Mouse (Mus musculus) ZHBTc4 (cell line): ENCODE data around the gene Hist2h2aa1.
"Not testable (repeated sequence)": the region's sequence is repeated elsewhere in the genome, so short reads cannot be mapped to it uniquely, and the experiment has no call there.

Experiments used
- DNase-seq: peaks from one replicate; pipeline ENCODE4 v3.0.0-alpha.2; 2011; ENCODE audit warnings: low read depth, low spot score

Hist2h2aa1 gene

DNA sequence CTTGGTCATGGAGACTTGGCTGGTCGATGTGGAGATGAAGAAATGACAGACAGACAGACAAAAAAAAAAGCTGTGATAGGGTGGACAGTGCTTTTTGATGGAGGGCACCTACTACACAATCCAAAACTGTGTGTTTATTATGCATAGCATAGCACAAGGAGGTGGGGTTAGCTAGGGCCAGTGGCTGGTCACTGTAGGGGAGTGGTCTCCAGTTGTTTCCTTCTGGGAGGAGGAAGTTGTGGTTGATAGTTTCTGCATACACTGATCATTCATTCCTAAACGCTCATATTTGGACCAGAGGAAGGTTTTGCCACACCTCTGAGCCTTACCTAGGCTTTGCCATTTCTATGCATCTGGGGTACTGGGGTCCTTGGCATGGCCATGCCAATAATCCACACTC lies 14.9 kb upstream of the Hist2h2aa1 start:
- no peak for DNase-seq

DNA sequence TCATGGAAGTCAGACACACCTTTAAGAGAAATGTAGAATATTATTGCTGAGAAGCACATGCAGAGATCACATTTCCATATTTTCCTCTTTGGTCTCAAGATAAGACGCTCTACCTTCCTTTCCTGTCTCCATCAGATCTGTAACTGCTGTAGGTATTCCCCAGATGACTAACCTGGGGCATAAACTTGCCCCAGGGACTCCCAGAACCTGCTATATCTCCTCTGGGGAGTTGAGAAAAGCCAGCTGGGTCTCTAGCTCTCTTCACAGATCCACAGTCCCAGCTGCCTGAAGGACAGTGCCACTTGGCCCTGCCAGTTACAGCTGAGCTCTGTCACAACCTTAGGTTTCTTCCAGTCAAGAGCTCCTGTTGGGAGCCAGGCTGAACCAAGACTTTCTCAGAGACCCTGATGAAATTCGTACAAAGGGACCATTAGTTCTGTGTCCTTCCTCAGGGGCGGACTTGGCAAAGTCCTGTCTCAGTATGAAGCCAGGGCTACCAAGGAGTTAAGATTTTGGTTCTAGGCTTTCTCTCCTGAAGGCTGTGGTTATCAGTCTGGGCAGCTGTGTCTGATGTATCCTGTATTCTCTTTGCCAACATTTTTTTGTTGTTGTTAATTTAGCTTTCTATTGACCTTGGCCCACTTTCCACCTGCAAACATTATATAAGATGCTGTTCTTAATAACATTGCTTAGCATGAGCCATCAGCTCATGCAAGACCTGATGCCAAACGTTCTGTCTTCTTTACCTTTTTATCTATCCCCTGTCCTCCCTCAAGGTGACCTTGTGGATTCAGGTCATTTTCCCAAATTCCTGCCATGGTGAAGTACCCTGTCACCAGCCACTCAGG lies 14.2 kb upstream of the Hist2h2aa1 start:
- no peak for DNase-seq

DNA sequence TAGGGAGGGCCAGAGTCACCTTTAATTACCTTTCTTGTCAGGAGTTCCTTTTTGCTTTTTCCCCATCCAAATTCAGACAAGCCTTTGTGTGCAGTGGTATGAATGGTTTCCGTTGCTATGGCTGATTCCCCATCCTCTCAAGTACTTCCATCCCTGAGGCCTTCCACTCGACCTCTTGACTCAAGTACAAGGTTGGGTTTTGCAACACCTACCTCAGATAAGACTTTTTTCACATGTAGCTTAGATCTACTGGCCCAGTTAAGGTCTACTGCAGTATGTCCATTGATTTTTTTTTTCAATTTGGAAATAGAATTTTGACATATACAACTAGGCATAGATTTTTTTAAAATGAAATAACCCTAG lies 13.6 kb upstream of the Hist2h2aa1 start:
- no peak for DNase-seq

DNA sequence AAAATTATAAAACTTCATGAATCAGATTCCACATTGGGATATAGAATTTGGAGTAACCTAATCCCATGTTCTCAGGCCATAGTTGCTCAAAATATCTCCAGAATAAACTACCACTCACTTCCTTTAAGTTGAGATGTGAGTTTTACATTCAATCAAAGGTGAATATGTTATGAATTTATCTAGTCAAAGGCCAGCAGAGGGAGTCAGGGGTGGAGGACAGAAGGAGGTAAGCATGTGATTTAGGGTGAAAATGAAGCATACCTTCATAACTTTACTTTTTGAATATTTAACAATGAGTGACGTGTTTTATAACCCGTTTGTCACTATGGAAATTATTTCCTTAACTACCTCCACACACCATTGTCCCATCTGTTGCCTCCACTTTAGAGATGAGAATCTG lies 10.4 kb upstream of the Hist2h2aa1 start:
- no peak for DNase-seq

DNA sequence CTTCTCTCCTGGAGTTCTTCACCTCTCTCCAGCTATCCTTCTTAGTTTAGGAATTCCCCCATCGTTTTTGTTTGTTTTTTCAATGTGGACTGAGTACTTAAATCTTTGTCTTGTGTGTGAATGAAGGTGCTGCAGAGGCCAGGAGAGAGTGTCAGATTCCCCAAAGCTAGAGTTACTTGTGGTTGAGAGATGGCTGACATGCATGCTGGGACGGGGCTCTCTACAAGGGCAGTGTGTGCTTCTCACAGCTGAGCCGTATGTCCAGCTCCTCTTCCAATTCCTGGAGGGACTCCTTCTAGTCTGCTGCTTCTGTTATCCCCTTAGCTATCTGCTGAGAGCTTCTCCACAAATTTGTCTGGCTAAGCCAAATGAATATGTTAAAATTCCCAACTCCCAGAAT lies 9.5 kb upstream of the Hist2h2aa1 start:
- no peak for DNase-seq

DNA sequence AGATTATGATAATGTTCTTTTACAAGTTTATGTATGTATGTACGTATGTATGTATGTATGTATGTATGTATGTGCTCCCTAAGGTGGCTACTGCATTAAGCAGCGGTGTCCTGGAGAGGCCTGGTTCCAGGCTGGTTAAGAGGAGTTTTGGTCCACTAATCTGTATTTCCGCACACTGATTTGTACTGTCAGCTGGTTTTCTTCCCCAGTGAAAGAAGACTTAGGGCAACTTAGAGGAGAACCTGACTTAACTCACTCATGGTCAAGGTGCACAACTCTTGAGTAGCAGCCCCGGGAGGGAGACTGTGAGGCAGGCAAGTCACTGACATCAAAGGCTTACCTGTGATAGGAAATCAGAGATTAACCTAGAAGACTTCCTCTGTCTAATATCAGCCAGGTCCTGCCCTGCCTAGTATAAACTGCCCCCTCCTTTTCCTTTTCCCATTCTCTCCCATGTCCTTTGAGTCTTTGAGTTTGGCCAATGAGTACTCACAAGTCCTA lies 8.4 kb upstream of the Hist2h2aa1 start:
- DNase-seq, result peak; percentile 39

DNA sequence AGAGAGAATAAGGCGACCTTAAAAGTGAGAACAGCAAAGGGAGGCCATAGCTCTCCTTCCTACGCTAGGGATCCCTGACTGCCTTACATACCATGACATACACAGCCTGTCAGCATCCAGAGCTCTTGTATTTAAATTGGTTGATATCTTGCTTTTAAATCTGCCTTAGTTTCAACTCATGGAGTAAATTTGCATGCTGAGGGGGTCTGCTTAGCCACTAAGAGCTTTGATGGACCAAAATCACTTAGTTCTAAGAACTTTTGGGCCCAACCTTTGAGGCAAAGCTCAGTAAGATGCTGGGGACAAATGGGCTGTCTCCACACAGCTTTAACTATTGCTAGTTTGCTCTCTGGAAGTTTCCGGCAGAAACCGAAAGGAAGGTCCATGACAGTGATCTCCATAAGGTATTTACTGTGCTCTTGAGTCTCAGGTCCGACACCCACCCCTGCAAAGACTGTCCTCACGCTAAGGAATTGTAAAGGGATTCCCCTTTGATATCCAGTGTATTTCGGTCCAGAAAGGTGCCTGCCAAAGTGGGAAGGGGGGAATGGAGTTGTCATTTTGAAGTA lies 7.9 kb upstream of the Hist2h2aa1 start:
- DNase-seq, result peak; percentile 57

DNA sequence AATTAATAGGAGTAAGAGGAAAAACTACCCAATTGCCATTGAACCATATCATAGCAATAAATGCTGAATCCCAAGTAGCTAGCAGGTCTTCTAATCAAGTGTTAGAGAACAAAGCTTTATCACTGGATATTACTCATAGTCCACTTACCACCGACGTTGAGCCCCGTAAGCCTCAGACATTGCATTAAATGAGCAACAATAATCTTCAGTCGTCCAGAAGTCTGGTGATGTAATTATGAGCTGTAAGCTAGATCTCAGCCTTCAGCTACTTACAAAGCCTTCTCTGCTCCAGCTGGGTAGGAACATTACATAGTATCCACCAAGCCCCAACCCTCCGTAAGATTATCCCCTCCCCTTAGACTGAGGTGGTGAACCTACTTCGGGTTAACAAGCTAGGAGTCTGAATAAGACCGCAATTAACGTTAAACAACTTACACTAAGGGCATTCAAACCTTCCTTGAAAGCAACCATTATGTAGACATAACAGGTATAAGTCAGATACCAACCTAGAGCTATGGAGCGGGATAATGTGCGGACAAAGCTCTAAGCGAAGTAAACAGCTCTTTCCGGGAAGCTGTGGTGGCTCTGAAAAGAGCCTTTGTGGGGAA lies 7.3 kb upstream of the Hist2h2aa1 start:
- peak; percentile 62 for DNase-seq

DNA sequence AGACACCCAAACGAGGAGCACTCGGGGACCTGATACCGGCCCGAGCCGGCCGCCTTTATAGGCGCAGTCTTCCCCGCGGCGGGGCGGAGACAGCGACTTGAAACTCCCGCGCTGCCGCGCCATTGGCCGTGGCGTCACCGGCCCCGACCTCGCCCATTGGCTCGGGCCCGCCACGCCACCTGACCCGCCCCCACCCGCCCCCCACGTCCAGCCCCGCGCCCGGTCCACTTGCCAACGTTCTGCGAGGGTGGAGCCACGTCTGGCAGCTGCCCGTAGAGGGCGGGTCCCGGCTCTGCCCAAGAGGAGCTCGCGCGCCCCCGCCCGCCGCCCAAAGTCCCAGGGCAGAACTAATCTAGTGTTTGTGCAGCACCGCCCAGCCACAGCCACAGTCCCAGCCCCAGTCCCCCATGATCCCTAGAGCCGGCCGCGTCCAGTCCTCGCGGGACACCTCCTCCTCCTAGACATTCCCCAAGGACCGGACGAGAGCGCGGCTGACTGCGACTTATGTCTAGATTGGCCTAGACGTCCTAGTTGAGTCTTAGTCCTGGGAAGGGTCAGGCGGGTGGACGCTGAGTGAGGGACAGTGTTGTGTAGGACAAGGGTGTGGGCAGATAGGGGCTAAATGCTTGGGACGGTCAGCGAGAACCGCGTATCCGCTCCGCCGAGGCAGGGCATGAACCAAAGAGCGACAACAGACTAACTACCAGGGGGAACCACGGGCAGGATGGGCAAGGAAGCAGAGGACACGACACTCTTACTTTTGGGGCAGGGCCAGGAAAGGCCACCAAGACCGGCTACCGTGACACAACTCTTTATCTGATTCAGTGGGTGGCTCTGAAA lies 6.1 kb upstream of the Hist2h2aa1 start, which contains the start of gene Hist2h3c2:
Gene Hist2h3c2 (minus strand): TSS at position 174 of the 840 bp plus-strand sequence.
- not testable (repeated sequence) for DNase-seq

DNA sequence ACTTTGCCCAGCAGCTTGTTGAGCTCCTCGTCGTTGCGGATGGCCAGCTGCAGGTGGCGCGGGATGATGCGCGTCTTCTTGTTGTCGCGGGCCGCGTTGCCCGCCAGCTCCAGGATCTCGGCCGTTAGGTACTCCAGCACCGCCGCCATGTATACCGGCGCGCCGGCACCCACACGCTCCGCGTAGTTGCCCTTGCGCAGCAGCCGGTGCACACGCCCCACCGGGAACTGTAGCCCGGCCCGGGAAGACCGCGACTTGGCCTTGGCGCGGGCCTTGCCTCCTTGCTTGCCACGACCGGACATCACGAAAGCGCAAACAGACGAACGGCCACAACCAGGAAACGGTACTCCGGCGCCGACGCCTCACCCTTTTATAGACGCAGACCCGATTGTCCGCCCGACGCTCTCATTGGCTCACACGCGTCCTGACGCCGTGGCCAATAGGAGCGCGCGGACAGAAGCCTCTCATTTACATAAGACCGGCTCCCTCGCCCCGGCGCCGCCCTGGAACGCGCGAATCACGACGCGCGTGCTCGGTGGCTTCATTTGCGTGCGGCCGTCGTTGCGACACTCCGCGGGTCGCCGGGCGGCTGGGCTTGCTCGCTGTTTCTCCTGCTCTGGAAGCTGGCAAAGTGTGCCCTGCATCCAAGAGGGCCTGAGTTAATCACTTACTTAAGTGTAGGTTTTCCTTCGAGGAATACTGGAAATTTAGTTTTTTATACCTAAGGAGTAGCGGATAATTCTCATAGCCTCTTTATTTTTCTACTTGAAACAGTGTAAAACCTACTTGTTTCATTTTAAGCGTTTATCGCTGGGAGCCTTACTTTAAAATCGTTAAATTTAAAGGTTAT lies 5.1 kb upstream of the Hist2h2aa1 start, which contains the start of gene Hist2h2aa2:
Gene Hist2h2aa2 (minus strand): TSS at position 328 of the 850 bp plus-strand sequence.
- DNase-seq, result peak; percentile 60

DNA sequence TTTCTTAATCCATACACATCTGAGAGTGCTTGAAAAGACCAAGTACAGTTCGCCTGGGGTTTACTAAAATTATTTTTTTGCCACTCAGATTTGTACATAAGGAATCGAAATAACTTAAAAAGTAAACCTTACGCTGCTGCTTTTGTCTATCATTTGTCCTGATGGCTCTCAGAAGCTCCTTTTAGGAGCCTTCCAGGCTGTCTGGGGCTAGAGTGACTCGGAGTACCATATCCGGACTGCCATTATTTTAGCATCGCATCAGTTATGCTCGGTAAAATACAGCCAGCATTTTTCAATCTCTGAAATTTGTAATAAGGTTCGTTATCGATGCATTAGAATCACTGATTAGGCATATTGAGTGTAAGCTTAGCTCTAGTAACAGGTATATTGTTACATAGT lies 4.5 kb upstream of the Hist2h2aa1 start:
- DNase-seq, result no peak

DNA sequence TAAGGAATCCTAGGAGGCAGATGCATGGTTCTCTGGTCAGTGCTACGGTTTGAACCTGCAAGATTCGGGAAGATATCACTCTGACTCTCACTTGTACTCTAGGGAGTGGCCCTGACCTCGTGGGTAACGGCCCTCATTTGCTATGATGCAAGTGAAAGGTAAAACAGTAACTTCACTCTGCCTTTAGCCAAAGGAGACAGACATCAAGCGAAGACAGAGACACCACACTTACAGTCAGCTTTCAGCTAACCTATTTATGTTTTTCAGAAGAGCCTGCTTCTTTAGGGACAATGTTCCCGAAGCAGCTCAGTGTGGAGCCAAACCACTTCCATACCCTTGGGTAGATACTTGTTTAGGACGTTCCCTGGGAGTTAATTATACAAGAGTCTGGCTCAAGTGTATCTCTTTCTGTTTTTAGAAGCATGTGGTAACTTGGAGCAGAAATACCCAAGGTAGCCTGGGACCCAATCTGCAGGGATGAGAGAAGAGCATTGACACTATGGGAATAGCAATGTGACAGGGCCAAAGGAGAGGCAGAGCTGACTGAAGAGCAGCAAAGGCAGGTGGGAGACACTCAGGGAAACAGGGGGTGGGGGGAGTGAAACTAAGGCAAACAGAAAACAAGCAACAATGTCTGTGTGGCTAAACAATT lies 1.2 kb upstream of the Hist2h2aa1 start:
- DNase-seq, result no peak

DNA sequence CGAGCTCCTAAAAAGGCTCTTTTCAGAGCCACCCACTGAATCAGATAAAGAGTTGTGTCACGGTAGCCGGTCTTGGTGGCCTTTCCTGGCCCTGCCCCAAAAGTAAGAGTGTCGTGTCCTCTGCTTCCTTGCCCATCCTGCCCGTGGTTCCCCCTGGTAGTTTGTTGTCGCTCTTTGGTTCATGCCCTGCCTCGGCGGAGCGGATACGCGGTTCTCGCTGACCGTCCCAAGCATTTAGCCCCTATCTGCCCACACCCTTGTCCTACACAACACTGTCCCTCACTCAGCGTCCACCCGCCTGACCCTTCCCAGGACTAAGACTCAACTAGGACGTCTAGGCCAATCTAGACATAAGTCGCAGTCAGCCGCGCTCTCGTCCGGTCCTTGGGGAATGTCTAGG lies 721 bp downstream of the Hist2h2aa1 start:
- DNase-seq, result not testable (repeated sequence)

DNA sequence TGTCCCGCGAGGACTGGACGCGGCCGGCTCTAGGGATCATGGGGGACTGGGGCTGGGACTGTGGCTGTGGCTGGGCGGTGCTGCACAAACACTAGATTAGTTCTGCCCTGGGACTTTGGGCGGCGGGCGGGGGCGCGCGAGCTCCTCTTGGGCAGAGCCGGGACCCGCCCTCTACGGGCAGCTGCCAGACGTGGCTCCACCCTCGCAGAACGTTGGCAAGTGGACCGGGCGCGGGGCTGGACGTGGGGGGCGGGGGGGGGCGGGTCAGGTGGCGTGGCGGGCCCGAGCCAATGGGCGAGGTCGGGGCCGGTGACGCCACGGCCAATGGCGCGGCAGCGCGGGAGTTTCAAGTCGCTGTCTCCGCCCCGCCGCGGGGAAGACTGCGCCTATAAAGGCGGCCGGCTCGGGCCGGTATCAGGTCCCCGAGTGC lies 1.1 kb downstream of the Hist2h2aa1 start, which contains the start of gene Hist2h3c1:
Gene Hist2h3c1 (plus strand): TSS at position 259 of the 430 bp plus-strand sequence.
- not testable (repeated sequence) for DNase-seq

DNA sequence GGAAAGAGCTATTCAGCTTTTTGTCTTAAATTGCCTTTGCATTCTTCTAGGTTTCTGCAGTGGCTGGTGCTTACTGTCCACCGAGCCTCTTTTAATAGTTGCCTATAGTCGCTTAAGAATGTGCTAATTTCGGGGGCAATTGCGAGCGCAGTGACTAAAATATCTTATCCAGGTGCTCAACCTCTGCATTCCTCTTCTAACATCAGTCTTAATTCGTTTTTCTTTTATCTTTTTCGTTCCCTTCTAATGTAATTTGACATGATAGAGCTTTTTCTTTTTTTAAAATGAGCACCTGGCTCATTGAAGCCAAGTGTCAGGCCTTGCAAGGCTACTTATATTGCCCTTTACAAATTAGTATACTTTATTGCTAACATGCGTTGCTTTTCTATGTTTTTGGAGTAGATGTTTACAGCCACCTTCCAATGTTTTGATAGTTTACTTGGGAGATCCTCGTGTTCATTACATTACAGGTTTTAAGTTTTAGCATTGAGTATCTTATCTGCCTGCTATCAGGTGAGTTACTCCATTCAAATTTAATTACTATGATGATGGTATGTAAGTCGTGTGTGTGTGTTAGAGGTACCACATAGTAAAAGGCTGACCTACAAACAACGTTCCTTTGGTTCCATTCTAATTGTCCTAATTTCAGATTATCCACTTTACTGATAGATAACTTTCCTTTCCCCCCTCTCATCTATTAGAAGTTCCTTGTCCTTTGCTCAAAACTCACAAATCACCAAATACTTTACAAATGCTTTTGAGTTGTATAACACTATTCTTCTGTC lies 2.3 kb downstream of the Hist2h2aa1 start:
- peak; percentile 54 for DNase-seq

DNA sequence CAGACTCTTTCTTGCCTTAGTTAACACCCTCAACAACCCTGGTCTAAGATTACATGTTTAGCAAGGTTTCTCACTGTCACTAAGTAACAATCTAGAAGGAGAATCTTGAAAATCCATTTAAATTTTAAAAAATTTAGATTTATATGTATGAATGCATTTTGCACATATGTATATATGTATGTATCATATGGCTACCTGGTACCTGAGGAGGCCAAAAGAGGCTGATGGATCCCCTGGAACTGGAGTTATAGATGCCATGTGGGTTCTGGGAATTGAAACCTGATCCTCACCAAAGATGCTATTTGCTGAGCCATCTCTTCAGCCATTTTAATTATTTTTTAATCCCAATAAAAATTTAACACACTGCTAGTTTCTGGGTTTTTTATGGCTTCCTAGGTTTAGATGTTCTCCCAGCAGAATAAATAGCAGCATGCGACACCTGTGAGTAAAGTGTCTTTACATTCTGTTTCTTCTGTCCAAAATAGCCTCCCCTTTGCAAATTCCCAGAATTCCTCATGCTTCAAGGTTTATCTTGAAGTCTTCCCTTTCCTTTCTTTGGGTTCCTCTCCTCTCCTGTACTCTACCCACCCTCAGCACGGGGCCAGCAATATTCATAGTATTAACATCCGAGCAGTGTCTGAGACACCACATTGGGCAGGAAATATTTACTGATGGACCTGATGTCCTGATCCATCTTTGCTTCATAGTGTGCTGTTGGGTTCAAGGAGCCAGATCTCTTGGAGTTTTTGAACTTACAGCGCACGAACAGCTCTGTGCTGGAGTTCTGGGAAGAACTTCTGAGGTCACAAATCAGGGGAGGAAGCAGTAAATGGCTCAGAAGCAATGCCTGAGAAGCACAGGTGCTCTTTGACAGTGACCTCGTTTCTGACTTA lies 3.1 kb downstream of the Hist2h2aa1 start:
- DNase-seq, result peak; percentile 26

DNA sequence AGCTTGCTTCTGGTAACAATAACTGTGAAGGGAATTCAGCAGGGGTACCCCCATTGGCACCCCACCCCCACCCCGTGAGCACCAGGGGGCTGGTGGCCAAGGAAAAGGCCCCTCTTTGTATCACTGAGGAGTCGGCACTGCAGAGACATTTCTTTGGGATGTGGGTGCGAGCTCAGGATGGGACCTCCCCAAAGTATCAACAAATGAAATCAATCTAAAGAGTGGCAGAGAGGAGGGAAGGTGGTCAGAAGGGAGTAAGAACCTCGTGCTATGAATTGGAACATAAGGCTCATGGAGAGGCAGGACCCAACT lies 3.7 kb downstream of the Hist2h2aa1 start:
- DNase-seq, result no peak

DNA sequence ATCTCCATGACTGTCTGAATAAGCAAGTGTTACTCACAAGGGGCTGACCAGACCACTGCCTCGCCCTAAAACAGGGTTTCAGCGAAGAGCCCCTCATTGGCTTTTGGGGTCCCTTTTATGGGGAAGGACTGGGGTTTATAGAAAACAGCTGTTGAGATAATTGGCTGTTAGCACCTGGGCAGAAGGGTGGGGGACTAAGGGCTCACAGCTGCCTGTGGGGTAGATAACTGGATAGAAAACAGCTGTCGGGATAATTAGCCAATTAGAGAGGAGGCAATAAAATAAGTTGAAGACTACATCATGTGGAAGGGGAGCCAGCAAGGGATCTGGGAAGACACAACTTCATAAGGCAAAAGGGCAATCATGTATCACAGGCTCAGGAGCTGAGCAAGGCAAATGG lies 5.6 kb downstream of the Hist2h2aa1 start:
- DNase-seq, result no peak
